Mouse (Mus musculus) bone marrow, adult 2 months (tissue): ENCODE measurements around the gene Gab1. TPM values are rescaled to one million over a fixed set of nuclear protein-coding genes. Genes with fewer than 3 reads are reported as not detected.

Experiments
- H3K27ac ChIP-seq: fragments of 200-500 bp; 2 replicates; pipeline ENCODE4 v1.5.1; 2012; ENCODE audit warnings: low read depth, mild to moderate bottlenecking, control low read depth, inconsistent platforms, low read length; ENCODE audit not compliant: control insufficient read depth, poor library complexity, insufficient read depth
- H3K4me1 ChIP-seq: fragments of 200-500 bp; 2 replicates; pipeline ENCODE4 v1.6.1; 2011; ENCODE audit warnings: low read length; ENCODE audit not compliant: control insufficient read depth, insufficient read depth
- H3K4me3 ChIP-seq: fragments of 200-500 bp; replicated peaks from 2 replicates; pipeline ENCODE3; 2011; ENCODE audit warnings: mild to moderate bottlenecking, low read depth, low read length, control low read depth; ENCODE audit not compliant: control insufficient read depth
- CTCF ChIP-seq: fragments of 200-500 bp; IDR thresholded peaks from 2 replicates; pipeline ENCODE4 v1.5.1; 2011; ENCODE audit warnings: low read length, control low read depth; ENCODE audit not compliant: control insufficient read depth, insufficient read depth
- POLR2A ChIP-seq: fragments of 200-500 bp; IDR thresholded peaks from 2 replicates; pipeline ENCODE4 v1.6.1; 2011; ENCODE audit warnings: low read depth, mild to moderate bottlenecking, control low read depth, low read length, borderline replicate concordance; ENCODE audit not compliant: control insufficient read depth
- WGBS: fragments of 180-500 bp; shearing (Covaris S2); methylation state at CpG from one replicate; pipeline ENCODE4 v1.1.7; 2018; 5-methylcytosine and 5-hydroxymethylcytosine counted together
- polyA plus RNA-seq: library from polyadenylated mRNA; stranded (reverse); fragments of >200 nt; gene quantifications from 2 replicates; pipeline ENCODE4 v1.2.4, GENCODE M21; 2011; ENCODE audit warnings: low replicate concordance; ENCODE audit not compliant: missing spikeins, insufficient read depth, insufficient read length

Gene Gab1
- polyA plus RNA-seq, 1 experiment, result 13.6 TPM

- no peak overlapping the region for H3K4me3 ChIP-seq
- no peaks in the 10 kb centered on the region for H3K4me1 ChIP-seq
- WGBS, result 86% methylated on average over 13 of the region's 13 CpGs
- TF ChIP-seq POLR2A, result no peak
- no peak for TF ChIP-seq CTCF
- H3K27ac ChIP-seq, result no peak overlapping the region
Observed at GRCm38 (mm10) chr8:80845284-80845683, 35.0 kb downstream of the Gab1 start.

DNA sequence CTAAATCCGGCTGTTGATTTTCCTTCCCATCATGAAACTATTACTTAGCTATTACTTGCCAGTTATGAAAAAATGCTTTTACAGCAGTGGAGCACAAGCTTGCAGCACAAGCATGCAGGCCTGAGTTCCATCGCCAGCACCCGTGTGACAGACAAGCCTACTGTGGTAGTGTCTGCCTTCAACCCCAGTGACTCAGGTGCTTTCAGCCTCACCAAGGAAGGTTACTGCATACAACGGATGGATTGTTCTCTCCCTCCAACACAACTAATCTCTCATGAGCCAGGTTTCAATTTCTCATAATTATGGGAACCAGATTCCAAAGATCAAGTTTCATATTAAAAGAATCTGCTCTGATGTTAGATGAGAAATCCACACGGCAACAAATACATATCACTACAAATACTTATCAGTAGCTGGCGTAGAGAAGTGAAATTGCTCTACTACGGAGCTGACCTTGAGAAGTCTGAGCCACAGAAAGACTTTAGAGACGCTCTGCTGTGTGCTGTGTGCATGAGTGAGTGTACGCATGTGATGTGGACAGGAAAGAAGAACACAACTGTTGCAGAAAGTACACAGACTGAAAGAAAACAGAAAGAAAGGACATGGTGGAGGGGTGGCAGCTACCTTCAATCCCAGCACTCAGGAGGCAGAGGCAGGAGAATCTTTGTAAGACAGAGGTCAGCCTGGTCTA, 36.4 kb downstream of the Gab1 start:
- Histone ChIP-seq H3K4me3 (no peak overlapping the region), H3K27ac (no peak overlapping the region), H3K4me1 (no peaks in the 10 kb centered on the region)
- TF ChIP-seq POLR2A (no peak), CTCF (no peak)
- WGBS, result 80% methylated on average over 9 of the region's 9 CpGs

DNA sequence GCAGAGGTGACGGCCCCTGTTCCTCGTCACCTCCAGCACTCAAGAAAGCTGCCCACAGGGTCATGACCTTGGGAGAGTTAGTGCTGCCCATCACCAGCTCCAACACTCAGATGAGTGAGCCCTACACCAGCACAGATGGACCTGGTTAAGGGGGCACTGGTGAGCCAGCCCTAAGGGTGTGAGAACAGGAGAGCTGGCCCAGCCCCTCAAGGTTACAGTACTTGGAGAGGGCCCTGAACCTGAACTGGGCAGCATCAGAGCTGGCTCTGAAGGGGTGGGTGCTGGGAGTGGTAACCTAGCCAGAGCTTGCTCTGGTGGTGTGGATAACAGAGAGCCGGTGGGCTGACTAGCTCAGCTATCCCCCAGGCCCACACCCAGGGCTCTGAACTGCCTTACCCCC, 37.8 kb downstream of the Gab1 start:
- H3K4me1 ChIP-seq, result no peaks in the 10 kb centered on the region
- 91% methylated on average over 3 of the region's 3 CpGs for WGBS
- no peak overlapping the region for H3K4me3 ChIP-seq
- no peak for TF ChIP-seq CTCF
- no peak for TF ChIP-seq POLR2A
- no peak overlapping the region for H3K27ac ChIP-seq

DNA sequence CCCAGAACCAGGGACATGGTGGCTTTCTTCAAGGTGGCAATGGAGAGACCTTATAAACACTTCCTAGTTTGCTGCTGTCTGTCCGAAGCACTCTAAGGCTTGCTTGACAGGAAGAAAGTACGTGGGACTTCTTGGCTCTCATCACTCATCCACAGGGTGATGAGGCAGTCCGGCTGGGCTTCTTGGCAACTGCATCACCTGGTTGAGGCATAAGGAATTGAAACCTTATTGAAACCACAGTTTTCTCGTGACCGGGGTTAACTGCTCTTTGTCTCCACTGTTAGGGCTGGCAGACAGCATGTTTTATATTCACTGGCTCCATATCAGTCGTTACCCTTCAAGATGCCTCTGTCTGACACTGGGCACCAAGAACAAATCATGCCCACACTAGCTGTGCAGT, 40.2 kb downstream of the Gab1 start:
- 70% methylated on average over 6 of the region's 6 CpGs for WGBS

GRCm38 (mm10) chr8:80838199-80838598, 42.1 kb downstream of the Gab1 start:
- TF ChIP-seq POLR2A (no peak), CTCF (no peak)
- no peak overlapping the region for H3K27ac ChIP-seq
- H3K4me3 ChIP-seq, result no peak overlapping the region
- 80% methylated on average over 6 of the region's 6 CpGs for WGBS
- H3K4me1 ChIP-seq, result no peaks in the 10 kb centered on the region

More for the DNA sequence above, 40.2 kb downstream of the Gab1 start:
- no peak overlapping the region for H3K27ac ChIP-seq
- no peak overlapping the region for H3K4me3 ChIP-seq
- TF ChIP-seq POLR2A (no peak), CTCF (no peak)
- H3K4me1 ChIP-seq, result no peaks in the 10 kb centered on the region

- WGBS, result 94% methylated on average over 6 of the region's 6 CpGs
- no peak for TF ChIP-seq POLR2A
- TF ChIP-seq CTCF, result no peak
- H3K4me1 ChIP-seq, result no peaks in the 10 kb centered on the region
- no peak overlapping the region for H3K27ac ChIP-seq
- no peak overlapping the region for H3K4me3 ChIP-seq
Observed at GRCm38 (mm10) chr8:80835401-80835800, 44.9 kb downstream of the Gab1 start.

- Histone ChIP-seq H3K27ac (no peak overlapping the region), H3K4me3 (no peak overlapping the region), H3K4me1 (no peaks in the 10 kb centered on the region)
- TF ChIP-seq POLR2A, result no peak
- no peak for TF ChIP-seq CTCF
- WGBS, result 64% methylated on average over 4 of the region's 4 CpGs
Observed at GRCm38 (mm10) chr8:80834443-80834842, 45.9 kb downstream of the Gab1 start.

DNA sequence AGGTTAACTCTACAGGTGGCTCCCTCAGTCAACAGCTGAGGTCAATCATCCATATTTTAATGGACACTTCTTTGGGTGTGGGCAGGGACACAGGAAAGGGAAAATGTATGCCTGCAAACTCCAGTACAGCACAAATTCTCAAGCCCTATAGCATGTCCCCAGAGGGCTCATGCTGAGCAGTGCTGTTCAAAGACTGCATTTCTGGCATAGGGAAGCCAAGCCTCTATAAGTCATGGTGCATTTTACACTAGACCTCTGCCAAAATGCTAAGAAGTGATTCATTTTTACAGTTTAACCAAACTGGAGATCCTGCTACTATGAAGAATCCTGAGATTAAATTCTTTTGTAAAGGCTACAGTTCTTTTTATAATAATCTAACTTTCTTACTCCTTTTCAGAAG, 47.8 kb downstream of the Gab1 start:
- no peaks in the 10 kb centered on the region for H3K4me1 ChIP-seq
- H3K27ac ChIP-seq, result no peak overlapping the region
- no peak overlapping the region for H3K4me3 ChIP-seq
- no peak for TF ChIP-seq POLR2A
- TF ChIP-seq CTCF, result no peak

GRCm38 (mm10) chr8:80831876-80832524, 48.3 kb downstream of the Gab1 start:
- TF ChIP-seq POLR2A (no peak), CTCF (no peak)
- 86% methylated on average over 5 of the region's 5 CpGs for WGBS
- no peak overlapping the region for H3K27ac ChIP-seq
- no peak overlapping the region for H3K4me3 ChIP-seq
- no peaks in the 10 kb centered on the region for H3K4me1 ChIP-seq
